Mouse (Mus musculus): ENCODE data around the gene Erp27.

The Erp27 gene

DNA sequence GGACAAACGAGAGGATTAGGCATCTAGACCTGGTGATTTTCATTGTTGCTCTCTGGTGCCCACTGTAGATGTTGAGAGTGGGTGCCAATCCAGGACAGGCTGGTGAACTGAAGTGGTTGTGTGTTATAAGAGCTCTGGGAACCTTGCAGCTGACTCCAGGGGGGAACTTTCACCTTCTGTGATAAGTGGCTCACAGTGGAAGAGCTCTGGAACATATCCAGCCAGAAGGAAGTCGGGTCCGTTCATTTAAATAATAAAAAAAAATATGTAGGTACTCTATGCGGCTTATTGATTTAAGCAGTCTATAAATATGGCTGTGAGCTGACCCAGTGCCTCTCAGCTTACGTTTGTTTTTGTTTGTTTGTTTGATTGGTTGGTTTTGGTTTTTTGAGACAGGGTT, at the start of gene Erp27:
TSS of gene Erp27 (minus strand) at position 101 of the 400 bp plus-strand sequence.
- in situ Hi-C loops (cut with MboI, MseI): loop anchor here (5.0 kb wide), 3 partner anchors 60 to 105 kb away; no protein-coding TSS in a partner anchor

DNA sequence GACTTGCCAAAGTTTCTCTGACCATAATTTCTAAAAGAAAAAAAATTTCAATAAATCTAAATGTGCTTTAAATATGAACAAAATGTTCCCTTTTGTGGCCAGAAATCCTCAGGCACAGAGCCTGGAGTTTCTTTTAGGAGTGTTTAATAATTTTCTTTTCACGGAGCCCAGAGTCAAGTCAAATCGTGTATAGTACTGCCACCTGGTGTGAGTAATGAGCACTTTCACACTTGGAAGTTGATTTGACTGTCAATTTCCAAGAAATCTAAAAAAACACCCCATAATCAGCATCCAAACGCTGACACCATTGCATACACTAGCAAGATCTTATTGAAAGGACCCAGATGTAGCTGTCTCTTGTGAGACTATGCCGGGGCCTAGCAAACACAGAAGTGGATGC, 46.9 kb upstream of the Erp27 start:
- in situ Hi-C loops (cut with MboI, MseI): loop anchor here (5.0 to 10.0 kb wide), 3 partner anchors 37 to 164 kb away; partner anchors contain the start of genes Art4 (in 1 of the 2), H2afj (in 1 of the 2) and Hist4h4 (in 1 of the 2)

DNA sequence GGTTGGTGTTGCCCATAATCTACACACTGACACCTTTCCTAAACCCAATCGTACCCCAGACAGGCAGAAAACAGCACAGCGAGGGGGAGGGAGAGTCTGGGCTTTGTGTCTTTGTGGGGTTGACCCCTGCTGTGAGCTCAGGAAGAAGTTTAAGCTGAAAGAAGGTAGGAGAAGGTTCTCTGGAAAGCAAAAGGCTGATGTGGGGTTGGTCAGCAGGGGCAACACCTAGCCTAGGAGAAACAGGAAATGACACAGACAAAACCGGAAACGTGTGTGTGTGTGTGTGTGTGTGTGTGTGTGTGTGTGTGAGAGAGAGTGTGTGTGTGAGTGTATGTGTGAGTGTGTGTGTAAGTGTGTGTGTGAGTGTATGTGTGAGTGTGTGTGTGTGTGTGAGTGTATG, 45.5 kb upstream of the Erp27 start:
- in situ Hi-C loops (cut with MboI, MseI): loop anchor here (5.0 to 10.0 kb wide), 3 partner anchors 35 to 163 kb away; partner anchors contain the start of genes Art4 (in 1 of the 2), H2afj (in 1 of the 2) and Hist4h4 (in 1 of the 2)

- in situ Hi-C loops (cut with MboI, MseI): loop anchor here (5.0 to 10.0 kb wide), 3 partner anchors 34 to 161 kb away; partner anchors contain the start of genes Art4 (in 1 of the 2), H2afj (in 1 of the 2) and Hist4h4 (in 1 of the 2)
Measured at GRCm38 (mm10) chr6:136965912-136966311, 43.9 kb upstream of the Erp27 start.

DNA sequence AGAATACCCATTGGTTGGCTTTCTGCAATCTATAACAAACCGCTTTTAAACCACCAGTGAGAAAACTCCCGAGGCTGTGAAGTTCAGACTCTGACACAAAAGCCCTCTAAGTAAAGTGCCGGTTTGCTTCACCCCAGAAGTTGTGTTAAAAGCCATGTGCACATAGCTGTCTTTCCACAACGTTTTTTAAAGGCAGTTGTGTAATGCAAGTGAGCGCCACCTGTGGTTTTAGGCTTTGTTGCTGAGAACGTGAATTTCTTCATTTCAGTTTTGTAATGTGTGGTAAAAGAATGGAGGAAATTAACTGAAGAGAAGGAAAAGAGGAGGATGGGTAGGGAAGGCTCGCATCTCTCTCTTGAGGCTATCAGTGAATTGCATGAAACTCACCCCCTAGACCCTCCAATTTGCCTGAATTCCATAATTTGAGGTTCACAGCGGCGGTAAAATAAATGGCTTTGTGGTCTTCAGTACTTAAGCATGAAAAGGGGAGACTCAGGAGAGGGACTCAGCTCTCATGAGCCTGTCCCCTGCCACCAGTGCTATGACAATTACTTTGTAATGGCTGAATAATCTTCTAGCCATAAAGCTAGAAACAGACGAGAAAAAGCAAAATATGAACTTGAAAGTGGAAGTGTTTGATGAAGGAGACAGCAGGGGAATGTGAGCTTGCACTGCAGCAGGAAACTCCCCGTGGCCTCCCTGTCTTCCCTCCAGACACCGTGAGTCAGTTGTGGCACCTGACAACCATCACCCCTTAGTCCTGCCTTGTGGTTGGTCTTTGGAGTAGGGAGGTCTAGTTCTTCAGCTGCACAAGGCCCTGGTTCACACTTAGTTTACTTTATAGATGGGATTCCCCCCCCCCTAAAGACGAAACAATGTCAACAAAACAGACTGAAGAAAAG, 42.9 kb upstream of the Erp27 start:
- in situ Hi-C loops (cut with MboI, MseI): loop anchor here (5.0 to 10.0 kb wide), 3 partner anchors 33 to 160 kb away; partner anchors contain the start of genes Art4 (in 1 of the 2), H2afj (in 1 of the 2) and Hist4h4 (in 1 of the 2)

- in situ Hi-C loops (cut with MboI, MseI): loop anchor here in 1 of 2 experiments (10.0 kb wide), 1 partner anchor 158 kb away; the partner anchor contains the start of genes H2afj and Hist4h4
Measured at GRCm38 (mm10) chr6:136962957-136963356, 41.0 kb upstream of the Erp27 start.

GRCm38 (mm10) chr6:136959131-136959530, 37.2 kb upstream of the Erp27 start:
- in situ Hi-C loops (cut with MboI, MseI): no loop called here

DNA sequence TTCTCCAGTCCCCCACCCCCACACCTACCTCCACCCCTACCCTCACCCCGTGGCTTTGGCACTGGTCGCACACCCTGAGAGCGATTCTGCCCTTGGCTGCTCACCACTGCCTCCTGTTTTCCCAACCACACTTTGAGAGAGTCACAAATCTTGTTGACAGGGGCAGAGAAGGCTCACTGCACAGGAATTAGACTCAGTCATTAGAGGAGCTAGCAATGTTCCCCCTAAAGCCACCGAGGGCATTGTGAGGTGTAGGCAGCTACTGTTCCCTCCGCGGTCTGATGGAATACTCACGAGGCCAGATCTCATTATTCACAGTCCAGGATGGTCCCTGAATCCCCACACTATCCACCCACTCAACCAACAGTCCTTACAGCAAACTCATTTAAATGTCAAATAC, 35.1 kb upstream of the Erp27 start:
- in situ Hi-C loops (cut with MboI, MseI): no loop called here

GRCm38 (mm10) chr6:136955240-136955639, 33.3 kb upstream of the Erp27 start:
- in situ Hi-C loops (cut with MboI, MseI): no loop called here

DNA sequence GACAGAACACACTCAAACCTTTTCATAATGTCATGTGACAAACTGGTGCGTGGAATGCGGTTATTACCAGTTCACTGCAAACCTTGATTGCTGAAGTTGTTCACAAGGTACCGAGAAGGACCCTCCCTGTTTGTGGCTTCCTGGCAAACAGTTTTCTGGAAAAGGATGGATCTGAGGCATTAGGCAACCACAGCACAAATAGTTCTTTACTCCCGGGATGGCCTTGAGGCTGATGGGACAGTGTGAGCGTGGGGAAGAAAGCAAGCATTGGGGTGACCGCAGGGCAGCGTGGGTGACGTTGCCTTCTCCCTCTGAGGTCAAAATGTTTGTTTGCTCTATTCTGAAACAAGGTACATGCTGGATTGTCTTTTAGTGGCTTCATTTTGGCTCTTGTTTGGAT, 32.7 kb upstream of the Erp27 start:
- in situ Hi-C loops (cut with MboI, MseI): no loop called here

- in situ Hi-C loops (cut with MboI, MseI): no loop called here
Measured at GRCm38 (mm10) chr6:136954192-136954591, 32.2 kb upstream of the Erp27 start.

DNA sequence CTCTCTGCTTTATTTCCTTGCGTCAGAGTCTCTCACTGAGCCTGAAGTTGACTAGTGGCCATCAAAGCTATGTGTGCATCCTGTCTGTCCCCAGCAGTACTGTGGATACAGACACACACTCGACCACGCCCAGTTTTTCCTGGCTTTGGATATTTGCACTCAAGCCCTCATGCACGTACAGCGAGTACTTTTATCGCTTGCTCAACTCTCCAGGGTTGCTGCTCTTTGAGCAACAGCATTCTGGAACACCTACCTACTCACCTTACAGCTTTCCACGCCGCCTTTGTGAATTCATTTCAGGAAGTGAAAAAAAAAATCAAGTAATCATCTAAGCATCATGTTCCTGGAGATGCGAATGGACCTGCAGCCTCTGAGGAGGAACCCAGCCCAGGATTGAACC, 30.9 kb upstream of the Erp27 start:
- in situ Hi-C loops (cut with MboI, MseI): no loop called here

DNA sequence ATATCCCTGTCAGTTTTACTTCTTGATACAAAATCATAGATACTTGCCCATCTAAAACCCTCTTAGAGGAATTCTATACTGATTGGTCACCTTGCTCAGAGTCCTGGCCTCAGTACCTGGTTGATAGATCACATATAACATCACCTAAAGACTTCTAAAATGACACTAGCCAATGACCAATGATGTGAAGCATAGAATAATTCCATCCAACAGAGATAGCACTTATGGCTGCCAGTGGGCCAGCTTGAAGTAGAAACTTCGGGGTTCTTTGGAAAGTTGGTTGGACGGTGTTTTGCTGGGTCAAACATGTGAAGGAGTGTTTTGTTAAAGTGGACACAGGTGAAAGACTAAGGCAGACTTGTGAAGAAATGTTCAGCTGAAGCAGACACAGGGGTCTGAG, 28.2 kb upstream of the Erp27 start:
- in situ Hi-C loops (cut with MboI, MseI): no loop called here

DNA sequence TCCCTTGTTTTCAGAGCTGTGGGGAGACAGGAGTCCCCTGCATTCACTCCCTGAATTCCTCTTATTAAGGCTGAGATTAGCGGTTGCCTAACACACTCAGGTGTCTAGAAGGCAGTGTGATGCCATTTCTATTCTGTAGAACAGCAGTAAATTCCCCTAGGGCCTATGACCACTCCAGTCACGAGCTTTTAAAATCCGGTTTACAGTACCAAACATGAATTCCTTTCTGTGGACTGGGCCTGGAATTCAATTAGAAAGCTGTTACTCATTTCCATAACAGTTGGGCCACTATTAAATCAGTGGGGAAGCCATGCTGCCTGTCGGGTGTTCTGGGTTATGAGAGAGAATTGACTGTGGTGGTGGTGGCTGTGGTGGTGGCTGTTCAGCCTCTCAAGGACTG, 25.7 kb upstream of the Erp27 start:
- in situ Hi-C loops (cut with MboI, MseI): no loop called here

DNA sequence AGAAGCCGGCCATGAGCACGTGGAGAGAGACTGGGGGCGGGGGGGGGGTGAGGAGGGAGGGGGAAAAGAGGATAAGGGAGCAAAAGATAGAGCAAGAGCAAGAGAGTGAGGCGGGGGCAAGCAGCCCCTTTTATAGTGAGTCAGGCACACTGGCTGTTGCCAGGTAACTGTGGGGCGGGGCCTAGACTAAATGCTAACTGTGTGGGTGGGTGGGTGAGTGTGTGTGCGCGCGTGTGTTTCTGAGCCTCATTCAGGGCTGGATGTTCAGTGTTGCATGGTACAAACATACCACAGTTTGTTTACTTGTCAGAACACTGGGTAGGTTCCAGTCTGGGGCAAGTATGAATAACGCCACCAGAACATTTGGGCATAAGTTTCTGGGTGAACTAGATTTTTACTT, 25.0 kb upstream of the Erp27 start:
- in situ Hi-C loops (cut with MboI, MseI): no loop called here

DNA sequence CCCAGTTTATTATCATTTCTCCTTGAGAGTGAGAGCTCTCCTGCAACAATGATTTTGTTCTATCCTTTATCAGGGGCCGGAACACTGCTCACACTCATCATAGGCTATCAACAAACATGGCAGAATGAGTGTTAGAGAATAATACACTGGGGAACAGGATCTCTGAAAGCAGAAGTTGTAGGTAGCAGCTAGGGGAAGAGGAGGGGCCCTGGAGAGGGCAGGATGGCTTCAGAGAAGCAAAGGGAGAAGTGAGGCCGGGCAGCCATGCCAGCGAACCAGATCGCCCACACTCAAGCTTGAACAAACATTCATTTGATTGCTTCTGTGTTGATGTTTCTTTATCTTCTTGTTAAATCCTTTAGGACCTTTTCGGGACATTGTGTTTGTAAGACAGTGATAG, 24.3 kb upstream of the Erp27 start:
- in situ Hi-C loops (cut with MboI, MseI): no loop called here

- in situ Hi-C loops (cut with MboI, MseI): no loop called here
Measured at GRCm38 (mm10) chr6:136944511-136944910, 22.5 kb upstream of the Erp27 start.

GRCm38 (mm10) chr6:136943392-136943791, 21.4 kb upstream of the Erp27 start:
- in situ Hi-C loops (cut with MboI, MseI): no loop called here

- in situ Hi-C loops (cut with MboI, MseI): no loop called here
Measured at GRCm38 (mm10) chr6:136942280-136942679, 20.3 kb upstream of the Erp27 start.

DNA sequence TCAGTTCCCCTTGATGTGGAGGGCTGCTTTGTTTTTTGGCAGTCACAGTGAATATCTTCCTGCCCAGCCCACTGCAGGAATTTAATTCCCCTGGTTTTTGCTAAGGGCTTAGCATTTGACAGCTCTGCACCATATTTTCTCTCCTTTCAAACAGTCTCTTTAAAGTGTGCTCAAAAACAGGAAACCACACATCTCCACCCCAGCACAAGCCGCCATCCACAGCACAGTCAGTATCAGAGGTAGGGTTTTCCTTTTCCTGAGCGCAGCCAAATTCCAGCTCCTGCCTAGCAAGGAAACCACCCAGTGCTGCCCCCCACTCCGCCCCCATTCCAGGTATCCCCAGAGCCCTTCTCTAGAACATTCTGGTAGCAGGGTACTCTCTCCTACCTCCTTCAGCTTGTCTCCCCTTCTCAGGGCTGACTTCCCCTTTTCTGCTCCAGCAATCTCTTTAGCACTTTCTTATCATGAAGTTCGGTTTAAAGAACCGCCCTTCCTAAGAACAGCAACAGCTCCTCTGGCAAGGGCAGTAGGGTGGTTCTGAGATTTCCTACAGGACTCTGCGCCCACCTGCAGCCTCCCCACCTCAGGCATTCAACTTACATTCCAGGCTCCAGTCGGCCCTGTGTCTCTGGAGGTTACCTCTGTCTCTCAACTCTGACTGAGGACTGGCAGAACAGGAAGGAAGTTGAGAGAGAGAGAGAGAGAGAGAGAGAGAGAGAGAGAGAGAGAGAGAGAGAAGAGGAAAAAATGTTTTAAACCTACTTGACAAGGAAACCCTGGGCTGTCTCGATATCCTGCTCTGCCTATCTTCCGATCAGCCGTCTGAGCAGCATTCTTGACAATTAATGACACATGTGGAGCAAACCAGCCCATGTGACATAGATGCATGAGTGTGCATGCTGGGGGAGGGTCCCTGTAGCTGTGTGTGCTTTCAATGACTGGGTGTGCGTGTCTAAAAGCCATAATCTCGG, 19.4 kb upstream of the Erp27 start, which contains the start of gene Arhgdib:
TSS of gene Arhgdib (minus strand) at position 849 of the 971 bp plus-strand sequence.
- in situ Hi-C loops (cut with MboI, MseI): no loop called here

Measured in T-helper 17 cell (primary cell).